Mouse (Mus musculus) forebrain, embryonic 12.5 days (tissue): ENCODE data around the gene Emd. TPM values are rescaled to one million over a fixed set of nuclear protein-coding genes. Genes with fewer than 3 reads are reported as not detected.

ENCODE experiments used
- ATAC-seq: fragments of 200-750 bp; cut with Nextera tagmentation; 2 replicates; pipeline ENCODE4 v1.8.0; 2017; ENCODE audit warnings: moderate TSS enrichment; ENCODE audit not compliant: low FRiP score
- H3K27ac ChIP-seq: fragments of 300-500 bp; sonication (generic); 2 replicates; pipeline ENCODE4 v1.5.1; 2016; ENCODE audit warnings: mild to moderate bottlenecking
- H3K27me3 ChIP-seq: fragments of 300-500 bp; sonication (generic); 2 replicates; pipeline ENCODE4 v1.6.1; 2016; ENCODE audit warnings: mild to moderate bottlenecking
- H3K36me3 ChIP-seq: fragments of 300-500 bp; sonication (generic); replicated peaks from 2 replicates; pipeline ENCODE4 v1.6.1; 2016; ENCODE audit warnings: mild to moderate bottlenecking
- H3K4me1 ChIP-seq: fragments of 300-500 bp; sonication (generic); 2 replicates; pipeline ENCODE4 v1.6.1; 2016
- H3K4me2 ChIP-seq: fragments of 300-500 bp; sonication (generic); 2 replicates; pipeline ENCODE4 v1.6.1; 2016; ENCODE audit warnings: mild to moderate bottlenecking, moderate library complexity
- H3K4me3 ChIP-seq: fragments of 300-500 bp; sonication (generic); replicated peaks from 2 replicates; pipeline ENCODE4 v1.5.1; 2016; ENCODE audit warnings: mild to moderate bottlenecking
- H3K9ac ChIP-seq: fragments of 300-500 bp; sonication (generic); 2 replicates; pipeline ENCODE4 v1.6.1; 2016; ENCODE audit warnings: mild to moderate bottlenecking
- H3K9me3 ChIP-seq: fragments of 300-500 bp; sonication (generic); 2 replicates; pipeline ENCODE4 v1.6.1; 2016
- WGBS: fragments of 180-500 bp; shearing (Covaris S2); methylation state at CpG from one replicate; pipeline ENCODE4 v1.1.7; 2016; 5-methylcytosine and 5-hydroxymethylcytosine counted together
- microRNA-seq: library from miRNA; unstranded; fragments of <30 nt; microRNA quantifications from one replicate; pipeline ENCODE4, GENCODE M21; 2017
- polyA plus RNA-seq: library from polyadenylated mRNA; unstranded; fragments of >200 nt; fragmentation: Nextera tagmentation; extraction: Ambion mirVana; gene quantifications from 2 replicates; pipeline ENCODE4 v1.2.1, GENCODE M21; 2016

The Emd gene
- polyA plus RNA-seq, 1 experiment from 2014 or later, result 23.5 TPM

- H3K27ac ChIP-seq, result peak within 1 kb of the TSS; percentile 75
- 15% methylated on average over 16 of the region's 16 CpGs for WGBS
- peak; percentile 63 for ATAC-seq
Observed at GRCm38 (mm10) chrX:74281732-74282394, 27.4 kb downstream of the Emd start, which contains the start of the genes Taz and Dnase1l1. TSS of gene Taz (plus strand) at chrX:74281912. TSS of gene Dnase1l1 (minus strand) at chrX:74282337.

GRCm38 (mm10) chrX:74282395-74283091 is 28.1 kb downstream of the Emd start:
- Histone ChIP-seq H3K4me2 (peak overlapping the region; percentile 68), H3K27ac (peak overlapping the region; percentile 75), H3K36me3 (no peaks in the 10 kb centered on the region), H3K9ac (peak overlapping the region; percentile 67), H3K4me1 (peaks cover 10% of the 10 kb centered on the region), H3K27me3 (no peaks in the 10 kb centered on the region), H3K9me3 (no peaks in the 10 kb centered on the region), H3K4me3 (peak overlapping the region; percentile 52)
- WGBS, result 20% methylated on average over 39 of the region's 39 CpGs
- peak; percentile 86 for ATAC-seq

More at GRCm38 (mm10) chrX:74281732-74282394, 27.4 kb downstream of the Emd start, which contains the start of the genes Taz and Dnase1l1:
- no peaks in the 10 kb centered on the region for H3K9me3 ChIP-seq
- H3K36me3 ChIP-seq, result no peaks in the 10 kb centered on the region
- H3K9ac ChIP-seq, result peak within 1 kb of the TSS; percentile 67
- no peaks in the 10 kb centered on the region for H3K27me3 ChIP-seq
- peaks cover 10% of the 10 kb centered on the region for H3K4me1 ChIP-seq
- peak within 1 kb of the TSS; percentile 52 for H3K4me3 ChIP-seq
- H3K4me2 ChIP-seq, result peak within 1 kb of the TSS; percentile 68

- peak; percentile 39 for ATAC-seq
- Histone ChIP-seq H3K9me3 (no peaks in the 10 kb centered on the region), H3K4me2 (peak overlapping the region; percentile 68), H3K27ac (peak overlapping the region; percentile 75), H3K4me3 (peak overlapping the region; percentile 52), H3K4me1 (peaks cover 10% of the 10 kb centered on the region), H3K9ac (peak overlapping the region; percentile 67), H3K27me3 (no peaks in the 10 kb centered on the region), H3K36me3 (peaks cover 1% of the 10 kb centered on the region; the same call in 1 of the 2 replicates)
- WGBS, result 37% methylated on average over 5 of the region's 5 CpGs
Observed at GRCm38 (mm10) chrX:74283092-74283437, 28.6 kb downstream of the Emd start.

- ATAC-seq, result no peak
- H3K4me1 ChIP-seq, result peaks cover 2% of the 10 kb centered on the region; the same call in 1 of the 2 replicates
- 78% methylated on average over 4 of the region's 4 CpGs for WGBS
- no peaks in the 10 kb centered on the region for H3K9me3 ChIP-seq
- H3K4me3 ChIP-seq, result no peak overlapping the region
- peaks cover 7% of the 10 kb centered on the region; the same call in 1 of the 2 replicates for H3K36me3 ChIP-seq
- no peaks in the 10 kb centered on the region for H3K27me3 ChIP-seq
- no peak overlapping the region for H3K9ac ChIP-seq
- no peak overlapping the region for H3K27ac ChIP-seq
- no peak overlapping the region for H3K4me2 ChIP-seq
Observed at GRCm38 (mm10) chrX:74293431-74293830, 38.9 kb downstream of the Emd start.

GRCm38 (mm10) chrX:74296538-74297448 is 42.3 kb downstream of the Emd start, which contains the start of gene Atp6ap1:
TSS of gene Atp6ap1 (plus strand) at chrX:74297097.
- Histone ChIP-seq H3K4me2 (peak within 1 kb of the TSS; percentile 65), H3K36me3 (peaks cover 16% of the 10 kb centered on the region), H3K4me1 (peaks cover 2% of the 10 kb centered on the region; the same call in 1 of the 2 replicates), H3K27ac (peak within 1 kb of the TSS; percentile 63), H3K27me3 (no peaks in the 10 kb centered on the region), H3K9ac (peak within 1 kb of the TSS; percentile 74), H3K4me3 (peak within 1 kb of the TSS; percentile 64), H3K9me3 (no peaks in the 10 kb centered on the region)
- 20% methylated on average over 37 of the region's 37 CpGs for WGBS
- ATAC-seq, result peak; percentile 99

- Histone ChIP-seq H3K4me1 (peaks cover 2% of the 10 kb centered on the region; the same call in 1 of the 2 replicates), H3K36me3 (peaks cover 31% of the 10 kb centered on the region), H3K9me3 (no peaks in the 10 kb centered on the region), H3K4me3 (no peak overlapping the region), H3K9ac (no peak overlapping the region), H3K27me3 (no peaks in the 10 kb centered on the region), H3K4me2 (no peak overlapping the region), H3K27ac (no peak overlapping the region)
- 100% methylated on average over 1 of the region's 1 CpGs for WGBS
- ATAC-seq, result no peak
Observed at GRCm38 (mm10) chrX:74298348-74298747, 43.9 kb downstream of the Emd start.

- H3K4me2 ChIP-seq, result no peak overlapping the region
- WGBS, result 89% methylated on average over 3 of the region's 3 CpGs
- peaks cover 8% of the 10 kb centered on the region; the same call in 1 of the 2 replicates for H3K4me1 ChIP-seq
- H3K4me3 ChIP-seq, result no peak overlapping the region
- H3K9me3 ChIP-seq, result no peaks in the 10 kb centered on the region
- no peak overlapping the region for H3K9ac ChIP-seq
- H3K27me3 ChIP-seq, result no peaks in the 10 kb centered on the region
- peaks cover 38% of the 10 kb centered on the region for H3K36me3 ChIP-seq
- no peak overlapping the region for H3K27ac ChIP-seq
- ATAC-seq, result no peak
Observed at GRCm38 (mm10) chrX:74299721-74300120, 45.2 kb downstream of the Emd start.

GRCm38 (mm10) chrX:74304867-74305700 is 50.6 kb downstream of the Emd start, which contains the start of gene Gdi1:
TSS of gene Gdi1 (plus strand) at chrX:74304998.
- H3K4me1 ChIP-seq, result peaks cover 15% of the 10 kb centered on the region
- H3K36me3 ChIP-seq, result peaks cover 66% of the 10 kb centered on the region
- ATAC-seq, result peak; percentile 89
- peak within 1 kb of the TSS; percentile 80 for H3K4me2 ChIP-seq
- no peaks in the 10 kb centered on the region for H3K27me3 ChIP-seq
- H3K27ac ChIP-seq, result peak within 1 kb of the TSS; percentile 91
- H3K9ac ChIP-seq, result peak within 1 kb of the TSS; percentile 82
- WGBS, result 19% methylated on average over 37 of the region's 41 CpGs
- H3K9me3 ChIP-seq, result no peaks in the 10 kb centered on the region
- peak within 1 kb of the TSS; percentile 48 for H3K4me3 ChIP-seq

Small RNA genes within 50 kb of the gene (microRNA-seq; reads per million reads assigned to microRNA genes)
- gene Mir7091, result not detected

Other genes with a start within 250 kb of the Emd start
- 52.8 and 55.2 TPM in 2 replicates for gene Irak1, start 230.8 kb upstream of the Emd start, polyA plus RNA-seq
- not detected in 2 replicates for gene Opn1mw, start 127.2 kb upstream of the Emd start, polyA plus RNA-seq
- gene Mecp2, start 119.3 kb upstream of the Emd start, polyA plus RNA-seq, result 18.2 and 19.2 TPM in 2 replicates
- gene Tex28, start 86.8 kb upstream of the Emd start, polyA plus RNA-seq, result not detected in 2 replicates
- gene Tktl1, start 77.4 kb upstream of the Emd start, polyA plus RNA-seq, result 0.13 and 0.19 TPM in 2 replicates
- 198 and 216 TPM in 2 replicates for gene Flna, start 4.9 kb upstream of the Emd start, polyA plus RNA-seq
- gene Rpl10, start 16.1 kb downstream of the Emd start, polyA plus RNA-seq, result 555 and 564 TPM in 2 replicates
- gene Taz, start 27.2 kb downstream of the Emd start, polyA plus RNA-seq, result 81.6 and 84.3 TPM in 2 replicates
- 5.0 TPM in 2 replicates for gene Dnase1l1, start 27.6 kb downstream of the Emd start, polyA plus RNA-seq
- 101 and 104 TPM in 2 replicates for gene Atp6ap1, start 42.4 kb downstream of the Emd start, polyA plus RNA-seq
- gene Gdi1, start 50.3 kb downstream of the Emd start, polyA plus RNA-seq, result 561 and 617 TPM in 2 replicates
- 64.1 and 68.6 TPM in 2 replicates for gene Fam50a, start 58.3 kb downstream of the Emd start, polyA plus RNA-seq
- gene Plxna3, start 74.4 kb downstream of the Emd start, polyA plus RNA-seq, result 47.7 and 55.3 TPM in 2 replicates
- 105 and 106 TPM in 2 replicates for gene Lage3, start 98.9 kb downstream of the Emd start, polyA plus RNA-seq
- gene Ubl4a, start 118.5 kb downstream of the Emd start, polyA plus RNA-seq, result 68.2 and 68.5 TPM in 2 replicates
- gene Slc10a3, start 118.7 kb downstream of the Emd start, polyA plus RNA-seq, result 8.3 and 8.8 TPM in 2 replicates
- gene Fam3a, start 138.6 kb downstream of the Emd start, polyA plus RNA-seq, result 29.1 and 34.0 TPM in 2 replicates
- 23.7 and 26.1 TPM in 2 replicates for gene Ikbkg, start 138.6 kb downstream of the Emd start, polyA plus RNA-seq
- gene G6pdx, start 174.5 kb downstream of the Emd start, polyA plus RNA-seq, result 51.0 and 51.6 TPM in 2 replicates
- gene Gm6880, start 226.7 kb downstream of the Emd start, polyA plus RNA-seq, result not detected in 2 replicates